Mouse (Mus musculus) forebrain, postnatal 0 days (tissue): ENCODE measurements at regions not wholly inside any gene's neighbourhood (a gene's known extent, or its start where the extent isn't known, plus 50 kb on each side); places are given as distances from the start of the nearest gene placed in this dataset.

ENCODE experiments used
- ATAC-seq: fragments of 200-750 bp; cut with Nextera tagmentation; 2 replicates; pipeline ENCODE4 v1.8.0; 2017; ENCODE audit warnings: mild to moderate bottlenecking, moderate library complexity
- DNase-seq: peaks from one replicate; pipeline ENCODE4 v3.0.0-alpha.2; 2015
- H3K27ac ChIP-seq: fragments of 300-500 bp; sonication (generic); 2 replicates; pipeline ENCODE4 v1.5.1; 2014; ENCODE audit warnings: low read depth, mild to moderate bottlenecking, antibody characterized with exemption, low read length, moderate library complexity, mixed read lengths
- H3K27me3 ChIP-seq: fragments of 300-500 bp; sonication (generic); 2 replicates; pipeline ENCODE4 v1.6.1; 2014; ENCODE audit warnings: mild to moderate bottlenecking, low read length, mixed read lengths; ENCODE audit not compliant: insufficient read depth
- H3K36me3 ChIP-seq: fragments of 300-500 bp; sonication (generic); 2 replicates; pipeline ENCODE4 v1.6.1; 2014; ENCODE audit warnings: mild to moderate bottlenecking, moderate library complexity; ENCODE audit not compliant: insufficient read depth
- H3K4me1 ChIP-seq: fragments of 300-500 bp; sonication (generic); 2 replicates; pipeline ENCODE4 v1.6.1; 2014; ENCODE audit warnings: antibody characterized with exemption; ENCODE audit not compliant: insufficient read depth
- H3K4me2 ChIP-seq: fragments of 300-500 bp; sonication (generic); 2 replicates; pipeline ENCODE4 v1.6.1; 2014; ENCODE audit warnings: low read depth, mild to moderate bottlenecking, moderate library complexity
- H3K4me3 ChIP-seq: fragments of 300-500 bp; sonication (generic); 2 replicates; pipeline ENCODE4 v1.5.1; 2014; ENCODE audit warnings: low read depth, low read length, mixed read lengths
- H3K9ac ChIP-seq: fragments of 300-500 bp; sonication (generic); 2 replicates; pipeline ENCODE4 v1.6.1; 2014; ENCODE audit warnings: mild to moderate bottlenecking
- H3K9me3 ChIP-seq: fragments of 300-500 bp; sonication (generic); 2 replicates; pipeline ENCODE4 v1.6.1; 2016; ENCODE audit warnings: low read length
- CTCF ChIP-seq: sonication (generic); IDR thresholded peaks from 2 replicates; pipeline ENCODE4 v1.5.1; 2016; ENCODE audit warnings: antibody characterized with exemption, control low read depth, low read depth
- WGBS: fragments of 180-500 bp; shearing (Covaris S2); extraction: QIAGEN DNeasy Blood & Tissue Kit; methylation state at CpG from one replicate; pipeline ENCODE4 v1.1.7; 2014; 5-methylcytosine and 5-hydroxymethylcytosine counted together

DNA sequence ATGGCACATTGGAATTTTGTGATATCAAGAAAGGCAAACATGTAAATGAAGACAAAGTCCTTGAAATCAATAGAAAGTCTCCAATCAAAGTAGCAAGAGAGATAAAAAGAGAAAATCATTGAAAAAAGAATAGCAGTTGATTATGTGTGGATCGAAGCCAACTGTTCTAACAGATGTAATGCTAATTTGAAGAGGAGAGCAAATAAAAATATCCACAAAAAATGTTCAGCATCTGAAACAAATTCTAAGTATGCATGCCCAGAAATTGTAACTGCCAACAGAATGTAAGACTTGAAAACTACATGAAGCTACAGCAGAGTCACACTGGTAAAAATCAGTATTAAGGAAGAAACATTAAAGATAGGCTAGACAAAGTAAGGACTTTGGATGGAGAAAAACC is 587.2 kb upstream of the Galntl6 start:
- Histone ChIP-seq H3K4me3 (no peak overlapping the region), H3K9me3 (no peaks in the 10 kb centered on the region), H3K4me1 (no peaks in the 10 kb centered on the region), H3K4me2 (no peak overlapping the region), H3K27me3 (no peaks in the 10 kb centered on the region), H3K27ac (no peak overlapping the region), H3K9ac (no peak overlapping the region), H3K36me3 (no peaks in the 10 kb centered on the region)
- no peak; the same call in 1 of the 2 replicates for ATAC-seq
- peak; percentile 35 for DNase-seq
- WGBS, result 86% methylated on average over 1 of the region's 1 CpGs
- TF ChIP-seq CTCF, result no peak

DNA sequence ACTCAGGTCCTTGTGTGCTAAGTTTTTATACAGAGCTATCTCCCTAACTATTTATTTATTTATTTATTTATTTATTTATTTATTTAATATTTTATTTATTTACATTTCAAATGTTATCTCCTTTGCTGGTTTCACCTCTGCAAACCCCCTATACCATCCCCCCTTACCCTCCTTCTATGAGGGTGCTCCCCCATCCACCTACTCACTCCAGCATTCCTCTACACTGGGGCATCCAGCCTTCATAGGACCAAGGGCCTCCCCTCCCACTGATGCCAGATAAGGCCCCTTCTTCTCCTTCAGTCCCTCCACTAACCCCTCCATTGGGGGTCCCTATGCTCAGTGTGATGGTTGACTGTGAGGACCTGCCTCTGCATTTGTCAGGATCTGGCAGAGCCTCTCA is 579.0 kb upstream of the Galntl6 start:
- no peak for ATAC-seq

DNA sequence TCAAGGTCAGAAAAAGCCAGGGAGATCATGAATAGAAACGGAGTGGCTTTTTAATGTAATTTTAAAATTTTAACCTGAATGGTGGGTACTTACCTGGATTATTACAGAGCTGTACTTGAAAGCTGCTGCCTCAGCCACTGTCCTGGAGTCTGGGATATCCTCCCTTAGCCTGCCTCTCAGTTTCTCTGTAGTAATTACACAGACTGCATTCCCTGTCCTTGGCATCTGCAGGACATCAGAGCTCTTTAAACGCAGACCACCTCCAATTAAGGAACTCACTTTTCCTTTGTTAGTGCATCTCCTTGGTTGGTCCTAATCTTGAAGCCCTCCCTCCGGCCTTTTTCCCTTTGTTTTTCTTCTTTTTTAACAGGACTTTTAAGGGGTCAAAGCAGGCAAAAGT is 565.8 kb upstream of the Galntl6 start:
- H3K4me3 ChIP-seq, result no peak overlapping the region
- H3K27me3 ChIP-seq, result no peaks in the 10 kb centered on the region
- no peaks in the 10 kb centered on the region for H3K4me1 ChIP-seq
- H3K4me2 ChIP-seq, result no peak overlapping the region
- DNase-seq (no peak), ATAC-seq (no peak)
- H3K9me3 ChIP-seq, result no peaks in the 10 kb centered on the region
- H3K36me3 ChIP-seq, result no peaks in the 10 kb centered on the region
- no peak overlapping the region for H3K27ac ChIP-seq
- WGBS, result 11% methylated on average over 3 of the region's 3 CpGs
- TF ChIP-seq CTCF, result no peak
- H3K9ac ChIP-seq, result no peak overlapping the region

More for the DNA sequence above, 579.0 kb upstream of the Galntl6 start:
- Histone ChIP-seq H3K4me1 (no peaks in the 10 kb centered on the region), H3K9ac (no peak overlapping the region), H3K9me3 (no peaks in the 10 kb centered on the region), H3K27me3 (no peaks in the 10 kb centered on the region), H3K4me3 (no peak overlapping the region), H3K4me2 (no peak overlapping the region), H3K36me3 (no peaks in the 10 kb centered on the region), H3K27ac (no peak overlapping the region)
- TF ChIP-seq CTCF, result no peak
- DNase-seq, result no peak

DNA sequence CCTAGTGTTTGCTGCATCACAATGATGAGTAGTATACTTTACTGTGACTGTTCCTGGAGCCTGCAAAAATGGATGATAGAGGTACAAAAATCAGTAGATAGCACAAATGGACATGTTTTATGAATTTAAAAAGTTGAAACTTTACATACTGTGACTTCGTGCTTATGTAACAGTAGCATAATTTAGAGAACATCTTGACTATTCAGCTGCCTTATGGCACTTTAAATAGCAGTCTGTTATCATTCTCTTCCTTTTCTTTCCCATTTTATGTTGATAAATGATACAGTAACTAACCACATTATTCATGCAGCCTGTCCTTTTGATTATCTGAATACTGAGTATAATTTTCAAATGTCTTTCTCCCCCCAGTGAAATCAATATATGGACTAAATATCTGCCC is 561.8 kb upstream of the Galntl6 start:
- Histone ChIP-seq H3K27ac (no peak overlapping the region), H3K27me3 (no peaks in the 10 kb centered on the region), H3K36me3 (no peaks in the 10 kb centered on the region), H3K4me2 (no peak overlapping the region), H3K4me1 (no peaks in the 10 kb centered on the region), H3K9ac (no peak overlapping the region), H3K9me3 (no peaks in the 10 kb centered on the region), H3K4me3 (no peak overlapping the region)
- DNase-seq, result peak; percentile 6
- no peak for TF ChIP-seq CTCF
- WGBS, result 56% methylated on average over 1 of the region's 1 CpGs
- ATAC-seq, result no peak

DNA sequence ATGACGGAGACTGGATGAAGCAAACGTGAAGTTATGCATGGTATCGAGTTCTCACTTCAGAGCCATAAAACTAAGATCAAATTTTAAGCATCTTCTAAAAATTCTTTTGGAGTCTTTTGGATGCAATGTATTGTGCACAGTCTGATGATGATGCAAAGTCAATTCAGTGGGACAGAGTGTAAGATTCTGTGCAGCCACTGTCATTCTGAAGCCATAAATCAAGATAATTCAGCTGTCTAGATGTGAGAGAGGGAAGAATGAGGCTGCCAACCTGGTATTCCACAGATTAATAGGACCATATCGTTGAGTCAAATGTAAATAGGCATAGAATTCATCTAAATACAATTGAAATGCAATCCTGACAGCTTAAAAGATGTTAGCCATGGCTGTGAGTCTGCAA is 536.2 kb upstream of the Galntl6 start:
- DNase-seq, result no peak
- H3K4me1 ChIP-seq, result no peaks in the 10 kb centered on the region
- no peaks in the 10 kb centered on the region for H3K9me3 ChIP-seq
- H3K27ac ChIP-seq, result no peak overlapping the region
- no peak for TF ChIP-seq CTCF
- H3K9ac ChIP-seq, result no peak overlapping the region
- H3K4me3 ChIP-seq, result no peak overlapping the region
- 79% methylated on average over 4 of the region's 4 CpGs for WGBS
- H3K36me3 ChIP-seq, result no peaks in the 10 kb centered on the region
- no peaks in the 10 kb centered on the region for H3K27me3 ChIP-seq
- H3K4me2 ChIP-seq, result no peak overlapping the region
- no peak for ATAC-seq

DNA sequence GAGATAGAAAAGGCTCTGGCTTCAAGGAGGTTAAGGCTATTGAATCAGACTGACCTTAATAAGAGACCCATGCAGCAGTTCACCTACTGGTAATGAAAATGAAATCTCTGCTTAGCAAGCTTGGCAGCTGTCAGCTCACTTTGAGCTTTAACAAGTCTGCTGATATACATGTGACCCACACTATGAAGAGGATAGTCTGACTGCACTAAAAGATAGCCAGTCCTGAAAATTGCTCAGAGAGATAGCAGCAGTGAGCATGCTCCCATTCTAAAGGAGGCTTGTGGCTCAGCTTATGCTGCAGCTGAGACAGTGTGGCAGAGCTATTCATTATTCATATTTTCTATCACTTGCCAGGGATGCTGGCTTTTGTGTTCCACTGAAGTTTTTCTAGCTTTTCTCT is 491.2 kb upstream of the Galntl6 start:
- no peak for ATAC-seq
- no peak for TF ChIP-seq CTCF

DNA sequence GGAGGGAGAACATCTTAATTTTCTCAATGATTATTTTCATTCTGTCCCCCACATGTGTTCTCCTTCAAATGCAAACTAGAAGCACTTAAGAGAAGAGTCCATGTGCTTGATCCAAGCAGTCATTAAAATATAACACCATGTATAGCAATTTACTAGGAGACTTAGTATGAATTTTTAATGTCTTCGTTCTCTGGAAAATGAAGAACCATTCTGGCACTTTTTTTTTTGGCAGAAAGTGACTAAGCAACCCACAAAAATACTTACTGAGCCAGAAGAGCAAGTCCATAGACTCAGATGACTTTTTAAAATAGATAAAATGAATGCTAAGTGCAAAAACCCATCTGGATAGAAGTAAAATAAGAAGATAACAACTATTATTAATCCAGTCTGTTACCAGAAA is 477.3 kb upstream of the Galntl6 start:
- DNase-seq, result no peak

More for the DNA sequence above, 491.2 kb upstream of the Galntl6 start:
- Histone ChIP-seq H3K9me3 (no peaks in the 10 kb centered on the region), H3K4me3 (no peak overlapping the region), H3K27ac (no peak overlapping the region), H3K4me2 (no peak overlapping the region), H3K27me3 (no peaks in the 10 kb centered on the region), H3K36me3 (no peaks in the 10 kb centered on the region), H3K4me1 (no peaks in the 10 kb centered on the region), H3K9ac (no peak overlapping the region)
- DNase-seq, result no peak

DNA sequence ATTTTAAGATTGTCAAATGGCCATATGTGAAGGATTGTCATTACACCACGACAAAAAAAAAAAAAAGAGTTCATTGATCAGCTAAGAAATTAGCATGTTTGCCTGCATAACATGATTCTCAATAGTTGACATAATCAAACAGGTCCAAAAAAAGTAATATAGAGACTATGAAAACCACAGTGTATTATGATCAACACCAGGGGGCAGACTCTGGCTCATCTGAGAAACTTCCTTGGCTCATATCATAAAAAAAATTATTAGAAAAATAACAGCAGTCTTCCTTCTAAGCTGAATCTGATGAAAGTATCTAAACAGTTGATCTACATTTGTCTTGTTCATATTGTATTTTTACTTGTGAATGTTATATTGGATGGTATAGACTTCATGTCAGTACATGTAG is 472.3 kb upstream of the Galntl6 start:
- no peak overlapping the region for H3K4me2 ChIP-seq
- ATAC-seq (no peak), DNase-seq (peak; percentile 3)
- no peak overlapping the region for H3K4me3 ChIP-seq
- H3K4me1 ChIP-seq, result no peaks in the 10 kb centered on the region
- H3K27me3 ChIP-seq, result no peaks in the 10 kb centered on the region
- no peak overlapping the region for H3K9ac ChIP-seq
- 43% methylated on average over 1 of the region's 1 CpGs for WGBS
- peak; percentile 12; the same call in 1 of the 2 replicates for TF ChIP-seq CTCF
- H3K36me3 ChIP-seq, result no peaks in the 10 kb centered on the region
- H3K27ac ChIP-seq, result no peak overlapping the region
- no peaks in the 10 kb centered on the region for H3K9me3 ChIP-seq

More for the DNA sequence above, 477.3 kb upstream of the Galntl6 start:
- Histone ChIP-seq H3K9ac (no peak overlapping the region), H3K4me1 (no peaks in the 10 kb centered on the region), H3K27ac (no peak overlapping the region), H3K27me3 (no peaks in the 10 kb centered on the region), H3K4me3 (no peak overlapping the region), H3K4me2 (no peak overlapping the region), H3K36me3 (no peaks in the 10 kb centered on the region), H3K9me3 (no peaks in the 10 kb centered on the region)
- 51% methylated on average over 1 of the region's 1 CpGs for WGBS
- TF ChIP-seq CTCF, result no peak
- ATAC-seq, result no peak
